Mouse (Mus musculus) kidney, adult 9 months (tissue): ENCODE measurements around the gene Gabrr2.

Experiments
- DNase-seq: peaks from one replicate; pipeline ENCODE4 v3.0.0; 2022

The Gabrr2 gene

GRCm38 (mm10) chr4:33062981-33063380 is at the start of gene Gabrr2:
Gene Gabrr2, plus strand, starts transcription at chr4:33062999.
- DNase-seq, result no peak

GRCm38 (mm10) chr4:33018361-33018999 is 44.3 kb upstream of the Gabrr2 start:
- peak; percentile 94 for DNase-seq

GRCm38 (mm10) chr4:33024420-33024819 is 38.4 kb upstream of the Gabrr2 start:
- DNase-seq, result no peak

GRCm38 (mm10) chr4:33029104-33029503 is 33.7 kb upstream of the Gabrr2 start:
- no peak for DNase-seq

- no peak for DNase-seq
These were observed 32.3 kb upstream of the Gabrr2 start for GRCm38 (mm10) chr4:33030264-33031194.

GRCm38 (mm10) chr4:33031195-33031960 is 31.4 kb upstream of the Gabrr2 start, which contains the start of gene Ube2j1:
Gene Ube2j1, plus strand, starts transcription at chr4:33031416.
- peak; percentile 89 for DNase-seq

- DNase-seq, result no peak
These were observed 30.8 kb upstream of the Gabrr2 start for GRCm38 (mm10) chr4:33032045-33032444.

- DNase-seq, result no peak
These were observed 29.3 kb upstream of the Gabrr2 start for GRCm38 (mm10) chr4:33033515-33033914.

- no peak for DNase-seq
These were observed 23.0 kb upstream of the Gabrr2 start for GRCm38 (mm10) chr4:33039826-33040225.

GRCm38 (mm10) chr4:33049601-33050000 is 13.2 kb upstream of the Gabrr2 start:
- no peak for DNase-seq

GRCm38 (mm10) chr4:33052055-33052454 is 10.7 kb upstream of the Gabrr2 start:
- DNase-seq, result no peak

- no peak for DNase-seq
These were observed 10.1 kb upstream of the Gabrr2 start for GRCm38 (mm10) chr4:33052650-33053049.

GRCm38 (mm10) chr4:33054426-33054825 is 8.4 kb upstream of the Gabrr2 start:
- no peak for DNase-seq

- no peak for DNase-seq
These were observed 6.5 kb upstream of the Gabrr2 start for GRCm38 (mm10) chr4:33056317-33056716.

GRCm38 (mm10) chr4:33057890-33058687 is 4.7 kb upstream of the Gabrr2 start:
- DNase-seq, result no peak

GRCm38 (mm10) chr4:33061158-33061557 is 1.6 kb upstream of the Gabrr2 start:
- no peak for DNase-seq

GRCm38 (mm10) chr4:33064986-33065385 is 2.2 kb downstream of the Gabrr2 start:
- DNase-seq, result no peak

- no peak for DNase-seq
These were observed 3.6 kb downstream of the Gabrr2 start for GRCm38 (mm10) chr4:33066223-33066960.

- DNase-seq, result no peak
These were observed 4.5 kb downstream of the Gabrr2 start for GRCm38 (mm10) chr4:33067331-33067730.

GRCm38 (mm10) chr4:33067826-33068225 is 5.0 kb downstream of the Gabrr2 start:
- DNase-seq, result no peak

GRCm38 (mm10) chr4:33068894-33069293 is 6.1 kb downstream of the Gabrr2 start:
- no peak for DNase-seq

- no peak for DNase-seq
These were observed 7.5 kb downstream of the Gabrr2 start for GRCm38 (mm10) chr4:33070326-33070725.
